Mouse (Mus musculus) neural tube, embryonic 10.5 days (tissue): ENCODE data around the gene Clmp.

ENCODE experiments used
- DNase-seq: peaks from one replicate; pipeline ENCODE4 v3.0.0-alpha.2; 2017; ENCODE audit warnings: low spot score; ENCODE audit errors: extremely low spot score

The Clmp gene

GRCm38 (mm10) chr9:40690511-40690910 is 4.7 kb downstream of the Clmp start:
- no peak for DNase-seq

- no peak for DNase-seq
Observed at GRCm38 (mm10) chr9:40693026-40693425, 7.3 kb downstream of the Clmp start.

- DNase-seq: no peak
Observed at GRCm38 (mm10) chr9:40693768-40694167, 8.0 kb downstream of the Clmp start.

- no peak for DNase-seq
Observed at GRCm38 (mm10) chr9:40694284-40694683, 8.5 kb downstream of the Clmp start.

- no peak for DNase-seq
Observed at GRCm38 (mm10) chr9:40696086-40696485, 10.3 kb downstream of the Clmp start.

- DNase-seq: no peak
Observed at GRCm38 (mm10) chr9:40699194-40699593, 13.4 kb downstream of the Clmp start.

GRCm38 (mm10) chr9:40700253-40700652 is 14.5 kb downstream of the Clmp start:
- DNase-seq: no peak

GRCm38 (mm10) chr9:40704364-40705276 is 18.9 kb downstream of the Clmp start:
- no peak for DNase-seq

- DNase-seq: no peak
Observed at GRCm38 (mm10) chr9:40708448-40709140, 22.8 kb downstream of the Clmp start.

- no peak for DNase-seq
Observed at GRCm38 (mm10) chr9:40709141-40709537, 23.4 kb downstream of the Clmp start.

GRCm38 (mm10) chr9:40709587-40709986 is 23.8 kb downstream of the Clmp start:
- DNase-seq: no peak

- DNase-seq: no peak
Observed at GRCm38 (mm10) chr9:40709991-40710390, 24.2 kb downstream of the Clmp start.

GRCm38 (mm10) chr9:40711654-40712053 is 25.9 kb downstream of the Clmp start:
- DNase-seq: no peak

GRCm38 (mm10) chr9:40717182-40717874 is 31.6 kb downstream of the Clmp start:
- no peak for DNase-seq

- DNase-seq: no peak
Observed at GRCm38 (mm10) chr9:40717875-40718185, 32.1 kb downstream of the Clmp start.

GRCm38 (mm10) chr9:40720881-40721280 is 35.1 kb downstream of the Clmp start:
- DNase-seq: no peak

- no peak for DNase-seq
Observed at GRCm38 (mm10) chr9:40723311-40723772, 37.6 kb downstream of the Clmp start.

- no peak for DNase-seq
Observed at GRCm38 (mm10) chr9:40724978-40725377, 39.2 kb downstream of the Clmp start.

GRCm38 (mm10) chr9:40727140-40727823 is 41.5 kb downstream of the Clmp start:
- DNase-seq: no peak

- no peak for DNase-seq
Observed at GRCm38 (mm10) chr9:40727824-40728495, 42.2 kb downstream of the Clmp start.

- DNase-seq: no peak
Observed at GRCm38 (mm10) chr9:40730302-40730700, 44.5 kb downstream of the Clmp start.
